Mouse (Mus musculus) midbrain, embryonic 13.5 days (tissue): Measurements from ENCODE around the gene Prr3. TPM values are rescaled to one million over a fixed set of nuclear protein-coding genes. Genes with fewer than 3 reads are reported as not detected.

Experiments
- ATAC-seq: fragments of 200-750 bp; cut with Nextera tagmentation; 2 replicates; pipeline ENCODE4 v1.8.0; 2017; ENCODE audit warnings: mild to moderate bottlenecking, moderate TSS enrichment, moderate library complexity
- H3K27ac ChIP-seq: fragments of 300-500 bp; sonication (generic); 2 replicates; pipeline ENCODE4 v1.5.1; 2015; ENCODE audit warnings: inconsistent platforms, mild to moderate bottlenecking, moderate library complexity
- H3K27me3 ChIP-seq: fragments of 300-500 bp; sonication (generic); 2 replicates; pipeline ENCODE4 v1.6.1; 2015; ENCODE audit warnings: mild to moderate bottlenecking, inconsistent platforms
- H3K36me3 ChIP-seq: fragments of 300-500 bp; sonication (generic); 2 replicates; pipeline ENCODE4 v1.6.1; 2015; ENCODE audit warnings: mild to moderate bottlenecking, inconsistent platforms
- H3K4me1 ChIP-seq: fragments of 300-500 bp; sonication (generic); replicated peaks from 2 replicates; pipeline ENCODE4 v1.6.1; 2015; ENCODE audit warnings: inconsistent platforms
- H3K4me2 ChIP-seq: fragments of 300-500 bp; sonication (generic); replicated peaks from 2 replicates; pipeline ENCODE4 v1.6.1; 2015; ENCODE audit warnings: moderate library complexity, mild to moderate bottlenecking, inconsistent platforms
- H3K4me3 ChIP-seq: fragments of 300-500 bp; sonication (generic); replicated peaks from 2 replicates; pipeline ENCODE4 v1.5.1; 2015; ENCODE audit warnings: mild to moderate bottlenecking, inconsistent platforms
- H3K9ac ChIP-seq: fragments of 300-500 bp; sonication (generic); replicated peaks from 2 replicates; pipeline ENCODE4 v1.6.1; 2015; ENCODE audit warnings: mild to moderate bottlenecking, inconsistent platforms
- H3K9me3 ChIP-seq: fragments of 300-500 bp; sonication (generic); 2 replicates; pipeline ENCODE4 v1.6.1; 2016; ENCODE audit warnings: mild to moderate bottlenecking, inconsistent platforms
- WGBS: fragments of 180-500 bp; shearing (Covaris S2); methylation state at CpG from one replicate; pipeline ENCODE4 v1.1.7; 2015; 5-methylcytosine and 5-hydroxymethylcytosine counted together
- polyA plus RNA-seq: library from polyadenylated mRNA; unstranded; fragments of >200 nt; fragmentation: Nextera tagmentation; extraction: Ambion mirVana; gene quantifications from 2 replicates; pipeline ENCODE4 v1.2.1, GENCODE M21; 2015

Gene Prr3
- polyA plus RNA-seq, 1 experiment from 2014 or later: 74.6 TPM

DNA sequence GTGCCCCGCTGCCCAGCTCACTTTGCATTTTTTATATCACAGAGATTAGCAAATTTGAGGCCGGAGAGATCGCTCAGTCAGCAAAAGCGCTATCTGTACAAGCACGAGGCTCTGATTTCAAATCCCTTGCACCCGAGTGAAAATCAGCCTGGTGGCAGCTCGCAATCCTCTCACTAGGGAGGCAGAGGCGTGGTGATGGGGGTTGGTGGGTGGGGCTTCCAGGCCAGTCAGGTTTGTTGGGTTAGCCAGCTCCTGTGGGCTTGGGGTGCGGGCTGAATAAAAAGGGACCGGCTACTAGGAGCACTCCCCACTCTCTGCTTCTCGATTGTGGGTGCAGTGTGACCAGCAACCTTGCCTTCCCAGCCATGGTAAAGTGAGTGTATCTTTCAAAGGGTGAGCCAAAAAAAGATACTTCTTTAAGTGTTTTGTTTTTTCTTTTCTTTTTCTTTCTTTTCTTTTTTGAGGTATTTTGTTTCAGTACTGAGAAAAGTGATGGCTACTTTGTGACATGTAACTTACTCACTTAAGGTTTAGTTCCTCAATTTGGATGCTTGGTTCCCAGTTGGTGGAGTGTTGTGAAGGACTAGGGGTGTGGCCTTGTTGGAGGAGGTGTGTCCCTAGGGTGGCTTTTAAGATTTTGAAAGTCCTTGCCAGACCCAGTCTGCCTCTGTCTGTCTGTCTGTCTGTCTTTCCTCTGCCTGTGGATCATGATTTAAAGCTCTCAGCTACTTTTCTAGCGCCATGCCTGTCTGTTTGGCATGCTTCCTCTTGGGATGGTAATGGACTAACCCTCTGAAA is 17.9 kb upstream of the Prr3 start:
- no peak overlapping the region for H3K27ac ChIP-seq
- no peak for ATAC-seq

DNA sequence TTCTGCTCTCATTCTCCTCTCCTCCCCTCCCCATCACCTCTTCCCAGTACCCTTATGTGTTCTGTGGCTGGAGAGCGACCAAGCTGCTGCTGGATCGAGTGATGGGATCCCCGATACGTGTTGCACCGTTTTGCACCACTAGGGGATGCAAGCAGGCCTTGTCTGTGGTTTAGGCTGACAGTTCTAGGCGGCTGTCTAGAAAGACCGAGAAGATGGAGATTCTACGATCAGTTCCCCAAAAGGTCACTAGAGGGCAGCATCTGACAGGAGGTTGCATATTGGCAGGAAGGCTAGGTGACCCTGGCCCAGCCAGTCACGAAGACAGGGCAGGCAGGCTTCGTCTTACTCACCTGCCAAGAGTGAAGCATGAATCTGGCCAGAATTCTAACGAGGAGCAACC is 16.9 kb upstream of the Prr3 start:
- H3K4me2 ChIP-seq: 0 out of 2 replicates have a peak overlapping the region, but pooled peaks have one; percentile 9
- no peaks in the 10 kb centered on the region for H3K9me3 ChIP-seq
- peak; percentile 69 for ATAC-seq
- no peak overlapping the region for H3K27ac ChIP-seq
- H3K4me3 ChIP-seq: no peak overlapping the region
- H3K9ac ChIP-seq: no peak overlapping the region
- 5% methylated on average over 11 of the region's 11 CpGs for WGBS
- H3K36me3 ChIP-seq: no peaks in the 10 kb centered on the region
- no peaks in the 10 kb centered on the region for H3K27me3 ChIP-seq
- H3K4me1 ChIP-seq: peaks cover 28% of the 10 kb centered on the region

More for the DNA sequence above, 17.9 kb upstream of the Prr3 start:
- no peak overlapping the region for H3K4me2 ChIP-seq
- H3K9ac ChIP-seq: peak overlapping the region; percentile 14; the same call in 1 of the 2 replicates
- H3K4me3 ChIP-seq: no peak overlapping the region
- no peaks in the 10 kb centered on the region for H3K36me3 ChIP-seq
- no peaks in the 10 kb centered on the region for H3K27me3 ChIP-seq
- H3K9me3 ChIP-seq: no peaks in the 10 kb centered on the region
- WGBS: 50% methylated on average over 12 of the region's 12 CpGs
- peaks cover 28% of the 10 kb centered on the region for H3K4me1 ChIP-seq

DNA sequence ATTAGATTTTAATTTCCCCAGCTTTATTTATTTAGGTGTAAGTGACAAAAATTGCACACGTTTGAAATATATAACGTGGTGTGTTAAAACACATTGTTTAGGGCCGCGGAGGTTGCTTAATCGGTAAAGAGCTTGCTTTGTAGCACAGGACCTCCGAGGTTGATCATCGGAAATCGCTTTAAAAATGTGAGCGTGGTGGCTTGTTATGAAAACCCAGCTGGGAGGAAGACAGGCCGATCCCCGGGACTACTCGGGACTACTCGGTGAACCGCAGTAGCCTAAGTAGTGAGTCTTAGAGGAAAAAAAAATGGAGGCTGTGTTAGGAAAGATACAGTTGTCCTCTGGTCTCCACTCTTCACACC is 14.8 kb upstream of the Prr3 start:
- H3K9ac ChIP-seq: peak overlapping the region; percentile 77
- H3K27me3 ChIP-seq: no peaks in the 10 kb centered on the region
- no peaks in the 10 kb centered on the region for H3K9me3 ChIP-seq
- H3K36me3 ChIP-seq: peaks cover 2% of the 10 kb centered on the region; the same call in 1 of the 2 replicates
- WGBS: 4% methylated on average over 14 of the region's 14 CpGs
- peak overlapping the region; percentile 70 for H3K27ac ChIP-seq
- peak overlapping the region; percentile 72 for H3K4me3 ChIP-seq
- peak overlapping the region; percentile 80 for H3K4me2 ChIP-seq
- H3K4me1 ChIP-seq: peaks cover 28% of the 10 kb centered on the region
- ATAC-seq: no peak

DNA sequence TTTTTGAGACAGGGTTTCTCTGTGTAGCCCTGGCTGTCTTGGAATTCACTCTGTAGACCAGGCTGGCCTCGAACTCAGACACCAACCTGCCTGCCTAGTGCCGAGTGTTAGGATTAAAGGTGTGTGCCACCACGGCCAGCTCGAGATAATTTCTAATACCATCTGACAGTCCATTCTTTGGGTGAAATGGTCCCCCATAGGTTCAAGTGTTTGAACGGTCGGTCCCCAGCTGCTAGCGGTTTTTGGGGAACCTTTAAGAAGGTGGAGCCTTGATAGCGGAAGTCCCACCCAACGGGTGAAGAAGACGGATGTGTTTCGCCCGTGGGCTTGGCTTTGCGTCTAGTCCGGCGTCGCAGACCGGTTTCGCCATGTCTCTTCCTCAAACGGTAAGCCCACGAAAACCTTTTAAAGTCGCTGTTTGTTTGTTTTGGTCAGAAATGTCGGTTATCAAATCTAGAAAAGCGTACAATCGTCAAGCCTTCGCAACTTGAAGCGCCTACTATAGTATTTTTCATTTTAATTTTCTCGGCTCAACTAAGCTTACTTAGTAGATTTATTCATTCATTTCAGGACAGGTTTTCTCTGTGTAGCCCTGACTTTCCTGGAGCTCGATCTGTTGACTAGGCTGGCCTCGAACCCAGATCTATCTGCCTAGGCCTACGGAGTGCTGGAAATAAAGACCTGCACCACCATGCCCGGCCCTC is 14.3 kb upstream of the Prr3 start:
- peak; percentile 69 for ATAC-seq
- WGBS: 4% methylated on average over 31 of the region's 31 CpGs
- Histone ChIP-seq H3K27me3 (no peaks in the 10 kb centered on the region), H3K4me2 (peak overlapping the region; percentile 80), H3K4me3 (peak overlapping the region; percentile 72), H3K27ac (peak overlapping the region; percentile 70), H3K4me1 (peaks cover 28% of the 10 kb centered on the region), H3K9ac (peak overlapping the region; percentile 77), H3K9me3 (no peaks in the 10 kb centered on the region), H3K36me3 (peaks cover 7% of the 10 kb centered on the region)

DNA sequence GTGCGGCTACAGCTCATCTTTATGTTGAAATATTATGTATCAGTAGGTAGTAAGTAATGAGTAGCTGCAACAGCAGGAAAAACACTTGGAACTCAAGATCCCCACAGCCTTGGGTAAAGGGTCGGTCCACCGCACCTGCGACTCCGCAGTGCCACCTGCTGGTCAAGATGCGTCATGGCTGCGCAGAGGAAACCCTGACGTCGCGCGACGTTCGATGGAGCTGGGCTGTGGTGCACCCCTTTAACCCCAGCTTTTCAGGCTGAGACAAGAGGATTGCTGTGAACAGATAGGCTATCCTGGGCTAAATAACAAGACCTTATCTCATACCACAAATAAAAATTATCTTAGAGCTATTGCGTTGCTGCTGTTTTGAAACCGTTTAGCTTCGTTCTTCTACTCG is 13.6 kb upstream of the Prr3 start:
- H3K9me3 ChIP-seq: no peaks in the 10 kb centered on the region
- H3K9ac ChIP-seq: no peak overlapping the region
- H3K36me3 ChIP-seq: peaks cover 14% of the 10 kb centered on the region
- H3K4me3 ChIP-seq: peak overlapping the region; percentile 72
- H3K4me1 ChIP-seq: peaks cover 28% of the 10 kb centered on the region
- H3K4me2 ChIP-seq: peak overlapping the region; percentile 37
- peak; percentile 76 for ATAC-seq
- H3K27me3 ChIP-seq: no peaks in the 10 kb centered on the region
- WGBS: 10% methylated on average over 17 of the region's 17 CpGs
- H3K27ac ChIP-seq: no peak overlapping the region

DNA sequence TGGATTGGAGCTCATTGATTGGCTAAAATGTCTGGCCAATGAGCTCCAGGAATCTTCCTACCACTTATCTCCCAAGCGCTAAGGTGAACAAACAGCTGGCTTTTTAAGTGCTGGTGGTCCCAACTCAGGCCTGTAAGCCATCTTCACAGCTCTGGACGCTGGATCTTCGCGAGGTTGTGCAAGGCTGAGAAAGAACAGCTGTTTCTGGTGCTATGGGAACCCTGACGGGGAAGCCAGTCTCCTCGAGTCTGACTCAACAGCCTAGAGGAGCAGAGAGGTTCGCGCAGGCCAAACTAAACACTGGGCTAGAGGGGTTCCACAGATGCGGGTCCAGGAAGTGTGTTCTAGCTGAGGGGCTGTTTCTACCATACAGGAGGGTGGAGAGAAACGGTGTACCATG is 11.7 kb upstream of the Prr3 start:
- Histone ChIP-seq H3K27me3 (no peaks in the 10 kb centered on the region), H3K9ac (no peak overlapping the region), H3K4me3 (no peak overlapping the region), H3K27ac (no peak overlapping the region), H3K9me3 (no peaks in the 10 kb centered on the region), H3K4me1 (peaks cover 16% of the 10 kb centered on the region), H3K4me2 (no peak overlapping the region), H3K36me3 (peaks cover 33% of the 10 kb centered on the region)
- ATAC-seq: no peak
- 61% methylated on average over 10 of the region's 10 CpGs for WGBS

DNA sequence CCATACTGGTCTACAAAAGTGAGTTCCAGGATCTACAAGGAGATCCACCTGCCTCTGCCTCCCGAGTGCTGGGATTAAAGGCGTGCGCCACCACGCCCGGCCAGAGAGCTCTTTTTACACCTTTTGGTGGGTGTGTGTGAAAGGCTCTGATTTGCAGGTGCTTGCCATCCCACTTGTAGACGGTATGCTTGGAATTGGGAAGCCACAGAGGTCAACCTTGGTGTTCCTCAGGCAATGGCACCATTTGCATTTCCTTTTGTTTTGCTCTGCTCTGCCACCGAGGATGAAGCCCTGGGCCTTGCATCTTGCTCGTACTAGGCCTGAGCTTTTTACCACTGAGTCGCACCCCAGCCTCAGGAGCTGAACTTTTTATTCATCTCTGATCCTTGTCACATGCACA is 1.7 kb upstream of the Prr3 start:
- Histone ChIP-seq H3K4me2 (no peak overlapping the region), H3K36me3 (peaks cover 52% of the 10 kb centered on the region)

DNA sequence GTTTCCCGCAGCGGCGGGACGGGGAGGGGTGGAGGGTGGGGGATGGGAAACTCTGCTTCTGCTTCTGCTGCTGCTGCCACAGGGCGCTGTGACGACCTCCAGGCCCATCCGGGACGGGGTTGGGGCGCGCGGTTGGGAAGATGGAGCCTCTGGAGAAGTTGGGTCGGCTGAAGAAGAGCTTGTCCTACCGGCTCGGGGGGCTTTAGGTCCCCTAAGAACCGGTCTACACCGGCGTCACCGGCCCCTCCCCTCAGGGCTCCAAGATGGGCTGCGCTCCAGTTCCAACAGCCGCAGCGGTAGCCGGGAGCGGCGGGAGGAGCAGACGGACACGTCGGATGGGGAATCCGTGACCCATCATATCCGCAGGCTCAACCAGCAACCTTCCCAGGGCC is 323 bp upstream of the Prr3 start:
- peak overlapping the region; percentile 97 for H3K4me3 ChIP-seq
- H3K27ac ChIP-seq: peak overlapping the region; percentile 94
- H3K27me3 ChIP-seq: no peaks in the 10 kb centered on the region
- no peaks in the 10 kb centered on the region for H3K9me3 ChIP-seq
- H3K9ac ChIP-seq: peak overlapping the region; percentile 86
- peaks cover 44% of the 10 kb centered on the region for H3K36me3 ChIP-seq
- 1% methylated on average over 27 of the region's 29 CpGs for WGBS
- peak; percentile 48 for ATAC-seq
- H3K4me1 ChIP-seq: peaks cover 26% of the 10 kb centered on the region
- peak overlapping the region; percentile 90 for H3K4me2 ChIP-seq

More for the DNA sequence above, 1.7 kb upstream of the Prr3 start:
- H3K9me3 ChIP-seq: no peaks in the 10 kb centered on the region
- peak overlapping the region; percentile 97; the same call in 1 of the 2 replicates for H3K4me3 ChIP-seq
- no peak for ATAC-seq
- H3K9ac ChIP-seq: no peak overlapping the region
- no peaks in the 10 kb centered on the region for H3K27me3 ChIP-seq
- peaks cover 26% of the 10 kb centered on the region for H3K4me1 ChIP-seq
- 89% methylated on average over 9 of the region's 9 CpGs for WGBS
- no peak overlapping the region for H3K27ac ChIP-seq

DNA sequence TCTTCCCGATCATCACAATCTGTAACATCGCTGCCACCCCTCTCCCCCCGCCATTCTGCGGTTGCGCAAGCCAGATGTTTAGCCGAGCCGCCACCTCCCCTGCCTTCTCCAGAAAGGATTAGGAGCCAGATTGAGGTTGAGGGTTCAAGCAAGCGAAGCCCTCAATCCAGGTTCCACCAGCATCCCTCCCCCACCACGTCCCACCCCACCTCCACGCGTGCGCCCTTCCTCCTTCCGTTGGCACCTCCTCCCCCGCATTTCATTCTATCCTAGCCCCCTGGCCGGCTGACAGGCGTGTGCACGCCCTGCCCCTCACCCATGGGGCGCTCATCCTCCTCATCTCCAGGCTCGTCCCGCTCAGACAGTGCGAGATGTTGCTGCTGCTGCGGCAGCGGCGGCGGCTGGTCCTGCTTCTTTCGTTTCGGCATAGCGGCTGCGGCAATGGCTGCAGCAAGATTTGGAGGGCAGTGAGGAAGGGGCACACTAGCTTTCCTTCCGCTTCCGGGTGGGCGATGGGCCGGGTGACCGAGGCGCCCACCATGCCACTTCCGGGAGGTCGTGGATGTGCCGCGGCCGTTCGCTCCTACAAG is 1.1 kb downstream of the Prr3 start:
- H3K4me2 ChIP-seq: peak overlapping the region; percentile 90
- under 1% methylated on average over 41 of the region's 41 CpGs for WGBS
- peaks cover 26% of the 10 kb centered on the region for H3K4me1 ChIP-seq
- H3K4me3 ChIP-seq: peak overlapping the region; percentile 97
- H3K9ac ChIP-seq: peak overlapping the region; percentile 86
- no peaks in the 10 kb centered on the region for H3K27me3 ChIP-seq
- ATAC-seq: peak; percentile 88
- no peaks in the 10 kb centered on the region for H3K9me3 ChIP-seq
- peaks cover 42% of the 10 kb centered on the region for H3K36me3 ChIP-seq
- H3K27ac ChIP-seq: peak overlapping the region; percentile 94

DNA sequence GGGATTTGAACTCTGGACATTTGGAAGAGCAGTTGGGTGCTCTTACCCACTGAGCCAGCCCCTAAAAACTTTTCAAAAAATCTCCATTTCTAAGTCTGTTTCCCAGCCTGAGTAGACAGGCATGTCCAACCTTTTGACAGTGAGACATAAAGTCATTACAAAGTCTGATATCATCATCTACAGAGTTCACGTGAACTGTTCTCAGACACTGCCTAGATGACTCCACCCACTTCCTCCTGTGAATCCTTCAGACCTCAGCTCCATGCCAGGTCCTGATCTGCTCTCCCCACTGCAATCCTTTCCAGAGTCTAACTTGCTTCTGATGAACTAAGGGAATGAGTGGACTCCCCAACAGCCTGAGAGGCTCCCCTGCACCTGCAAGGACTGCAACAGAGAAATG is 7.9 kb downstream of the Prr3 start:
- Histone ChIP-seq H3K9ac (no peak overlapping the region), H3K4me2 (no peak overlapping the region), H3K4me3 (no peak overlapping the region), H3K9me3 (no peaks in the 10 kb centered on the region), H3K27ac (no peak overlapping the region), H3K27me3 (no peaks in the 10 kb centered on the region), H3K36me3 (peaks cover 31% of the 10 kb centered on the region), H3K4me1 (peaks cover 27% of the 10 kb centered on the region)
- WGBS: 63% methylated on average over 1 of the region's 1 CpGs
- no peak for ATAC-seq

DNA sequence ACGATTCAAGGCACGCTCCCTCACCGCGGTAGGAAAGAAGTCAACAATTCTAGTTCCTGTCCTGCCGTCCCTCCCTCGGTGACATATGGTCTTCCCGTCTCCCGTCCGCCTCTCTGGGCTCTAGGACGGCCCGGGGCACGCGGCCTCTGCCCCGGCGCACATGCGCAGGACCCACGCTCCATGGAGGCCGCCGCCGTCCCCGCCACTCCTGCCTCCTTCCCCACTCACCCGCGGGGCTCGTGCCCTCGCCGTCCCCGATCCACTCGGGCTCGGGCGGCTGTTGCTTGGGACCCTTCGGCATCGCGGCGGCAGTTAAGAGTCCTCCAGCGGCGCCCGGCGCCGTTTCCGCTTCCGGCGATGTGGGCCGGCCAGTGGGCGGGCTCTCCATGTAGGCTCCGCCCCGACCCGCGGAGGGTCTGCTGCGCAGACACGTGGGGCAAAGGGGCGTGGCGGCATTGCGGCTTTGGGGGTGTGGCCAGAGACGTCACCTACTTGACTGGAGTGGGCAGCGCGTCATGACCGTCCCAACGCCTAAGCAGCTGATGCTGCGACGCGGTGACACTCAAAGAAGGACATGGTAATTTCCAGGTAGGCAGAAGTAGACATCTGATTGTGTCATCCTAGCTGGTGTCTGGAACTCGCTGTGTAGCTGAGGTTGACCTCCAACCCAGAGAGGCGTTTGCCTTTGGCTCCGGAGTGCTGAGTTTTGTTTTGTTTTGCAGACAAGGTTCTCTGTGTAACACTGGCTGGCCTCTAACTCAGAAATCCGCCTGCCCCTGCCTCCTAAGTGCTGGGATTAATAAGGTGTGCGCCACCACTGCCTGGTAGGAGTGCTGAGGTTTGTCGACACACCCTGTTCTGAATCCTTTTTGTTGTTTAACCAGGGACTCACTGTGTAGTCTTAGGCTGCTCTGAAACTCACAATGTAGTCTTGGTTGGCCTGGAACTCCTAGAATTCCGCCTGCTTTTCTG is 10.3 kb downstream of the Prr3 start, which contains the start of gene Abcf1:
Abcf1 (minus strand) TSS at position 344 of the 972 bp plus-strand sequence.
- Histone ChIP-seq H3K27me3 (no peaks in the 10 kb centered on the region), H3K4me2 (peak within 1 kb of the TSS; percentile 91), H3K9ac (peak within 1 kb of the TSS; percentile 82), H3K9me3 (no peaks in the 10 kb centered on the region), H3K36me3 (peaks cover 44% of the 10 kb centered on the region), H3K4me3 (peak within 1 kb of the TSS; percentile 90), H3K4me1 (peaks cover 30% of the 10 kb centered on the region), H3K27ac (peak within 1 kb of the TSS; percentile 72)
- WGBS: under 1% methylated on average over 68 of the region's 68 CpGs
- ATAC-seq: peak; percentile 94
